Mouse (Mus musculus): ENCODE data around the gene Adcy9.

DNA sequence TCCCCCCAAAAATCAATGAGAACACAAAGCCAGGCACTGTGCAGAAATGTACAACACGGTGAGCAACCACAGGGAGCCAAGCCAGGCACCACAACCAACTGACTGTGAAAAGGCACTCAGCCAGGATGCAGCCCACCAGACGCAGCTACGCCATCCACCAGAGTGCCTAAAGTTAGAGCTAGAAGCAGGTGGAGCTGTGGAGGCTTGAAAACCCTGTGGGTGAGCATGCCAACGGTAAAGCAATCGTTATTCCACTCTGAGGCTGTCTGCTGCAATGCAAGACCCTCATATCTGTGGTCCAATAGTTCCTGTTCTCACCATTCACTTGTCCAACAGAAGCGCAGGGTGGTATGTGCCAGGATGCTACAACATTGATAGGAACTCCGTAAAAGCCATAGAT, 77.7 kb downstream of the Adcy9 start:
- TF ChIP-seq POLR2A (IDR thresholded peaks at IDR 0.05; ENCODE audit: control insufficient read depth in 1 of 2, insufficient read depth in 1 of 2, low read depth in 1 of 2, low read length in 2 of 2, poor library complexity in 1 of 2) (no peak), POLR2AphosphoS5 (IDR thresholded peaks at IDR 0.05; ENCODE audit: borderline replicate concordance, low read depth, low read length) (no peak), CTCF (IDR thresholded peaks at IDR 0.05 in 2 of 3, conservative IDR thresholded peaks at IDR 0.05 in 1 of 3; ENCODE audit: control insufficient read depth in 1 of 3, insufficient read depth in 1 of 3, low read depth in 2 of 3, low read length in 3 of 3, poor library complexity in 1 of 3, severe bottlenecking in 1 of 3) (no peak), EP300 (IDR thresholded peaks at IDR 0.05; ENCODE audit: low read depth in 1 of 2, low read length in 2 of 2) (no peak), MYC (IDR thresholded peaks at IDR 0.05; ENCODE audit: low read depth, low read length) (no peak), RCOR1 (IDR thresholded peaks at IDR 0.05; ENCODE audit: low read depth, low read length) (no peak), BHLHE40 (IDR thresholded peaks at IDR 0.05; ENCODE audit: borderline replicate concordance, low read depth, low read length) (no peak), GATA1 (IDR thresholded peaks at IDR 0.05; ENCODE audit: low read depth, low read length) (no peak)

All from MEL (cell line).